Mouse (Mus musculus): ENCODE measurements around the gene Insrr. TPM values are rescaled to one million over a fixed set of nuclear protein-coding genes. Genes with fewer than 3 reads are reported as not detected.

The Insrr gene
- total RNA-seq, 2 experiments from 2014 or later = 0.24 TPM

DNA sequence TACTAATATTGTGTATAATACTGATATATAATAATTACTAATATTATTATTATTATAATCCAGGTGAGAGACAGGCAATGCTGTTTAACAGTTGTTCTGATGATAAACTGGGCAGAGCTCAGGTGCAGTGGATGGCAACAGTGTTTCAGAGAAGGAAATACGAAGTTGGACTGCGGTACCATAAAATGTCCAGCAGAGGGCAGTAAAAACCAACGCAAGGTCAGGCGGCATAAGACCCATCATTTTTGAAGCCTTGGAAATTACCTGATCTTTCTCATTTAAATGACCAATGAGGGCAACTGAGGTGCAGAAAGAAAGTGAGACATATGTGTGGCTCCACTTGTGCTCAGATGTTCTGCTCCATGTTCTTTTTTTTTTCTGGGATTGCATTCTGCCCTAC lies 26.5 kb upstream of the Insrr start:
- peak in 1 of 2 experiments; percentile 71 for DNase-seq
- intact Hi-C loops (cut with DNase I) = loop anchor here (1.0 to 5.0 kb wide), 4 partner anchors 15 to 87 kb away; no protein-coding TSS in a partner anchor

DNA sequence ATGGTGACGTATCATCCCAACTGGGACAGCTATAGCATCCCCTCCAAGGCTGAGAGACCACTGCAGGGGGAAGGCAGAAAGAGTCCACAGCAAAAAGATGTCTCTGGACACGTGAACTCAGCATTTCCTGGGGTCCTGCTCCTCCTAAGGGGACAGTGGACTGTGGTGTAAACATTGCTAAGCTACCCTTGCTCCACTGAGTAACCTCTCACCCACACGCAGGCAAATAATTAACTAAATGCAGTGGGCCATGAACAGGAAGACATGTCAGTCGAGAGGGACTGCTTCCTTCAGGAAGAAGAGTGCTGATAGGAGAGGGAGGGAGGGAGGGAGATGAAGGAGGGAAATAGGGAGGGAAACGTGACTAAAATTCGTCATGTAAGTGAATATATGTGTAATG lies 25.7 kb upstream of the Insrr start:
- no peak for DNase-seq
- intact Hi-C loops (cut with DNase I) = loop anchor here (2.0 to 5.0 kb wide), 3 partner anchors 16 to 86 kb away; no protein-coding TSS in a partner anchor

DNA sequence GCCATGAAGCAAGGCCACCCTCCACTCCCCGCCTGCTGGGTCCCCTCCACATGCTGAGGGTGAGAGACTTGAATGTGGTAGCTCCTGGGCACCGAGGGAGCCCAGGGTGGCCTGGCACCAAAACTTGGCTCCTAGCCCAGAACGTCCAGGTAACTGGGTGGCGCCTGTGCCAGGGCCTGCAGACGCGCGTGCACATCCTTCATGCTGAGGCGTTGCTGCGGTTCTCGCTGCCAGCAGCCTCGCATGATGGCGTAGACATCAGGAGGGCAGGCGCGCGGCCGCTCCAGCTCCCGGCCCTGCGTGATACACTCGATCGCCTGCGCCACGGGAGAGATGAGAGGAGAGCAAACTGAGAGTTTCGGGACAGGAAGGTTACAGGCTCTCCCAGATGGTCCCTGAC lies 18.5 kb upstream of the Insrr start:
- no peak for DNase-seq
- intact Hi-C loops (cut with DNase I) = no loop called here

DNA sequence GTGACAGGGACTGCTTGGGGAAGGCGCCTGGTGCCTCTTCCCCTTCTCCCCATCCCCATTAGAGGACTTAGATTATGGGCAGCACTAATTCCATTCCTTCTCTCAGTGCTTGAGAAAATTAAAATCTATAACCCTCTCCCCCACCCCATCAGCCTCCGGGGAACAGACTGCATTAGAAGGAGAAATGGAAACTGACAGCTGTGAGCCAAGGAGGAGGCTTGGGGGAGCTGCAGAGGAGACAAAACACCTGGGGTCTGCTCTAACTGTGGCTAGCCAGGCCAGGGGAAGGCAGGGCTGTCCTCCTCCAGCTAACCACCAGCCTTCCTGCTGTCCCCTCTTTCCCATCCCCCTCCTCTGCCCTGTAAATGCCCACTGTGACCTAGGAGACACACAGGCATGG lies 17.7 kb upstream of the Insrr start:
- DNase-seq = no peak
- intact Hi-C loops (cut with DNase I) = no loop called here

DNA sequence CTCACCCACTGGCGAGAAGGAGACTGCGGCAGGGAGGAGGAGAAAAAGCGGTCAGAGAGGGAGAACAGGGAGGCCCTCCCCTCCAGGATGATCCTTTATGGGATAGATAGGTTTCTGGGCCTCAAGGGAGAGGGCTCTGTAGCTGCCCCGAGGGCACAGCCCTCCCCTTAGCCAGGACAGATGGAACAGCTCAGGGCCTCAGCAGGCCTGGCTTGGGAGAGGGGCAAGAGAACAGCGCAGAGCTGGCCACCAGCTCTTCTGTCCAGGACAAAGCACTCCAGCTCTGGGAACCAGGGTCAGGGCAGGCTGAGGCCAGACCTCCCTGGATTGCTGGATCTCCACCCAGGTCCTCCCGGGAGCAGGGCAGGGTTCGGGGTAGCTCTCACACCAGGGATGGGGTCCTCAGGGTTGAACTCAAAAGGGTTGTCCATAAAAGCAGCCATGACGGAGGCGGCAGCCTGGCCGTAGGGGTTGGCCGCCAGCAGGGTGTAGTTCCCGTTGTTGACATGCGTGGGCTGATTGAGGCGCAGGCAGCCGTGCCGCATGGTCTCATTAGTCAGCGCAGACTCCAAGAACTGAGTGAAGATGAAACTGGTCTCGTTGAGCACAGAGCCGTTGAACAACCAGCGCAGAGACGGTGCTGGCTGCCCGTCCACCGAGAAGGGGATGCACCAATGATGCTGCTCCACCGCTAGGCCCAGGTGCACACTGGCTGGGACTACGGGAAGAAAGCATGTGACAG lies 13.3 kb upstream of the Insrr start:
- DNase-seq = peak in 1 of 2 experiments; percentile 28
- intact Hi-C loops (cut with DNase I) = no loop called here

DNA sequence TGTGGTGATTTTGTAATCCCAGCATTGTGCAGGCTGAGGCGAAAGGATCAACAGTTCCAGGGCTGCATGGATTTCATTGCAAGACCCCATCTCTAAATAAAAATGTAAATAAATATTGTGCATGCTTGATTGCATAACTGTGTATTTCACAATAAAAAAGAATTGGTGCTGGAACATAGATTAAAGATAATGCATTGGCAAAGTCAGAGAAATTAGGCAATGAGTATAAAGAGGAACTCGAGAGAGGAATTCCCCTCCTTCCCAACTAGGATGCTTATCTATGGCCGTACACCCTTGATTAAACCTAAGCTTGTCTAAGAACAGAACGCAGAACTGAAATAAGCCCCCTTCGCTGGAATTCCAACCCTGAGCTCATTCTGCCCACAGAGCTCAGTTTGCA lies 11.6 kb upstream of the Insrr start:
- intact Hi-C loops (cut with DNase I) = no loop called here
- DNase-seq = no peak

DNA sequence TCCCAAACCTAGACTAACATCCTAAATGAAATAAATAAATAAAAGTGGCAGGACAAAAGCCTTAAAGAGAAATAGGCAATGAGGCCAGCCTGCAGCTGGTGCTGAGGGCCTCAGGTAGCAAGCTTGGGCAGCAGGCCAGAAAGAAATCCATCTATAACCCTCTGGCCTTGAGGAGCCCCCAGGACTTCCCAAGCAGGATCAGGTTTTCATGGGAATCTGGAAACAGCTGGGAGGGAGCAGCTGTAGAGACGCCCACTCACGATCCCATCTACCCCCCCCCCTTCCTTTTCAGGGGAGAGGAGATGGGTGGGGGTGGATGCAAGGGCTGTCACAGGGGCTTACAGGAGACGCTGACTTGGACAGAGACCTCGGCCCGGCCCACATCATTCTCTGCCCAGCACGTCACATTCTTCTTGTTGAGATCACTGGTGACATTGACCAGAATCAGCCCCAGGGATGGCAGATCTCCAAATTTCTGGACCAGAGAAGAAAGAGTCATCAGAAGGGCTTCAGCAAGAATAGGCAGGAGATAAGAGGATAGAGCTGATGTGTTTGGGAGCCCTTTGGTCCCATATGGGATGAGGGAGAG lies 11.0 kb upstream of the Insrr start:
- peak in 1 of 2 experiments; percentile 39 for DNase-seq

DNA sequence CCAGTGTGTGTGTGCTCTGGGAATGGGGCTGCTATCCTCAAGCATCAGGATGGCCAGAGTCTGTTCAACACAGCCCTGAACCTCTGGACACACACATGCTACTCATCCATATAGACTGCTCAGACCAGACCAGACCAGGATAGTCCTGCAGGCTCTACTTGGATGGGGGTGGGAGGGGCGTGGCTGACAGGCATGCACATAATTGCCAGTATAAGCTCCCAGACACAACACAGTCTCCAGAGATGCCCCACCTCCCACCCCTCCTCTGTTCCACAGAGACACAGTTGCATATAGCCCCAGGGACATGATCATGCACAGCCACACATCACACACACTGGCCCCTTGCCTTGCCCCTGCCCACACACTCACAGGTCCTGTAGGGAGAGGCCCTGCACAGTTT lies 7.5 kb upstream of the Insrr start:
- DNase-seq = no peak
- intact Hi-C loops (cut with DNase I) = no loop called here

More for the DNA sequence above, 11.0 kb upstream of the Insrr start:
- intact Hi-C loops (cut with DNase I) = no loop called here

DNA sequence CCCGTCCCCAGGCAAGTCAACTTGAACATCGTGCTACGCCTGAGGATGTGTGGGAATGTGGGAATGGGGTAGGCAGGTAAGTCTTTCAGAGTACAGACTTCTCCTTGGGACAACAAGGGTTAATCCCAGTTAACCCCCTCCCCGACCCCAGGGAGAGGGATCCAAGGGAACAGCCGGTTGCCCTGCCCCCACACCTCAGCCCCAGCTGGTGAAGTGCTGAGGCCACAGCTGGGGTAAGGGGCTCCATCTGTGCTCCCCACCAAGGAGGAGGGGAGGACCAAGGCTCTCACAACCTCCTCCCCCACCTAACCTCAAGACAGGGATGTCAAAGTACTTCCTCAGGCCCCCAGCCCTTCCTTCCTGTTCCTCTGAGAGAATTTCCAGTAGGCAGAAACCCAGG lies 7.0 kb upstream of the Insrr start:
- intact Hi-C loops (cut with DNase I) = loop anchor here (10.0 kb wide), 1 partner anchor 145 kb away; the partner anchor contains the start of genes Isg20l2 and Rrnad1
- no peak for DNase-seq

DNA sequence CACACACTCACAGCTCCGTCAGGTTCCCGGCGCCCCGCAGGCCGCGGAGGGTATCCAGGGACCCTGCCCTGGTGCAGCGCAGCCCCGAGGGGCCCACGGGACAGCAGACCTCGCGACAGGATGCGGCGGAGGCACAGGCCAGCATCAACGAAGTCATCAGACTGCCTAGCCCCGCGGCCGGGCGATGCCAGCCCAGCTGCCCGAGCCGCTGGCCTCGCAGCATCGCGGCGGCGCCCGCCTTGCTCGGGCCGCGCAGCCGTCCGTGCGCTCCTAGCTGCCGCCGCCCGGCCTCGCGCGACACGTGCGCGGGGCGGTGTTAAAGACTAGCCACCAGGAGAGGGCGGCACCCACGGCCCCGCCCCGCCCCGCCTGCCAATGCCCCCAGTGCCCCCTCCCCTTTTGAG lies 1.8 kb upstream of the Insrr start, which contains the start of gene Ntrk1:
Gene Ntrk1, minus strand, starts transcription at position 241 of the 404 bp plus-strand sequence.
- intact Hi-C loops (cut with DNase I) = loop anchor here (1.0 to 10.0 kb wide), 4 partner anchors 21 to 140 kb away; partner anchors contain the start of genes Isg20l2 and Rrnad1
- no peak for DNase-seq

DNA sequence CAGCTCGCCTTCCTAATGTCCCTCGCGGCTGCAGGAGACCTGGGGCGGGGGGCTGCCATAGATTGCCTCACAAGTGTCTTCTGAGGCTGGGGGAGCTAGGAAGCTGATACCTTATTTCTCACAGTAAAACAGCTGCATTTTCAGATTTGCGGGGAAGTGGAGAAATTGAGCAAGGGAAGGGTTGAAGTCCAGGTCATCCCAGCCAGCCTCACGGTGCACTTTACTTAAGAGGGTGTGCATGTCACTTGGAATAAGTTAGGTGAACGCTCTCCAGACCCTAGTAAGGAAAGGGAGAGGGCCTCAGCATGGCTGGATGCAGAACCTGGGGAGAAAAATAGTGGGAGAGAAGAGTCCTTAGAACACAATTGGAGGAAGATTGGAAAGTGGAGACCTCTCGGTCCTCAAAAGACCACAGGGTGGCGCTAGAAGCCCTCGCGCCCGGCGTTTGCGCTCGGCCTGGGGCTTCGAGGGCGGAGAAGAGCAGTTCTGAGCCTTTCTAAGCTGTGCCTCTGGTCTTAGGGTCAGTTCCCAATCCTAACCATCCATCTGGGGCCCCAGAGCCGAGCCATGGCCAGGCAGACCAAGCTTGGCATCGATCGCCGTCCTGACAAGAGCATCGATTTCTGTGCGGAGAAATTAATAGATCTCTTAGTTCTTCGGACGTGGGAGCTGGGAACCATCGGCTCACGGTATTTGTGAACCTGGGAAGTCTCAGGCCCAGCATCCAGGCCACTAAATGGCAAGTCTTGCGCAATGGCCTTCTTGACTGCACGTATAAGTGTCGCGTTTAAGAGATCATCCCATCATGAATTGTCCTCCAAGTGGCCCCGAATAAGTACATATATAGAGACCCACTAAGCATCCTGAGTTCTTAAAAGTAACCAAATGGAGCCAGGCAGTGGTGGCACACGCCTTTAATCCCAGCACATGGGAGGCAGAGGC lies 1.1 kb upstream of the Insrr start:
- DNase-seq = peak; percentile 72 to 86
- intact Hi-C loops (cut with DNase I) = loop anchor here (1.0 to 10.0 kb wide), 4 partner anchors 21 to 139 kb away; partner anchors contain the start of genes Isg20l2 and Rrnad1

DNA sequence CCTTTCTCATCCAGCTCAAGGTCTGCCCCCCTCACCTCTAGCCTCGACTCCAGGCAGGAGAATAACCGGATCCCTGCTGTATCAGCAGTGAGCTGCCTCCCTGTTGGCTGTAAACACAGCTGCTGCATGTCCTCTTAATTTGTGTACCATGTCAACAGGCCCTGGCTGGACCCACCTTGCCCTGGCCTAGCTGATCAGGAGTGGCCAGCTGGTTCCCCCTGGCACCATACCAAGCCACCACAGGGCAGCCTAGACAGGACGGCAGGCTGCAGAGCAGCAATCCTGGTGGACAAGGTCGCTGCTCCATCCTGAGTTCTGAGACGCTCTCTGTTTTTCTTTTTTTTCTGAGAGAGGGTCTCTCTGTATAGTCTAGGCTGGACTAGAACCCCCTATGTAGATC lies 4.9 kb downstream of the Insrr start:
- DNase-seq = no peak
- intact Hi-C loops (cut with DNase I) = no loop called here

DNA sequence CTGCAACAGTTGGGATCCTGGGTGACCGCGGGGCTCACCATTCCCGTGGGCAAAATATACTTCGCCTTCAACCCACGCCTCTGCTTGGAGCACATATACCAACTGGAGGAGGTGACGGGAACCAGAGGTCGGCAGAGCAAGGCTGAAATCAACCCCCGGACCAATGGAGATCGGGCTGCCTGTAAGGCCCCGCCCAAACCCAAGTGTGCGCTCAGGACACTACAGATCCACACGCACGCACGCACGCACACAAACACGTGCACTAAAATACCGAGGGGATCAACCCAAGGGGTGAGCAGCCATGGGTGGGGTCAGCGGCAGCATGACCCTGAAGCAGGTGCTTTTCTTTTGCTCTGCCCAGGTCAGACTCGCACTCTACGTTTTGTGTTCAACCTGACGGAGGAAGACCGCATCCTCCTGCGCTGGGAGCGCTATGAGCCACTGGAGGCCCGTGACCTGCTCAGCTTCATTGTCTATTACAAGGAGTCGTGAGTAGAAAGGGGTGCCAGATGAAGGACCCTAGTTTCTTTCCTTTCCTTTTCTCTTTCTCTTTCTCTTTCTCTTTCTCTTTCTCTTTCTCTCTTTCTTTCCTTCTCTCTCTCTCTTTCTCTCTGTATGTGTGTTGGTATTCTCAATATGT lies 7.4 kb downstream of the Insrr start:
- intact Hi-C loops (cut with DNase I) = no loop called here
- no peak for DNase-seq

DNA sequence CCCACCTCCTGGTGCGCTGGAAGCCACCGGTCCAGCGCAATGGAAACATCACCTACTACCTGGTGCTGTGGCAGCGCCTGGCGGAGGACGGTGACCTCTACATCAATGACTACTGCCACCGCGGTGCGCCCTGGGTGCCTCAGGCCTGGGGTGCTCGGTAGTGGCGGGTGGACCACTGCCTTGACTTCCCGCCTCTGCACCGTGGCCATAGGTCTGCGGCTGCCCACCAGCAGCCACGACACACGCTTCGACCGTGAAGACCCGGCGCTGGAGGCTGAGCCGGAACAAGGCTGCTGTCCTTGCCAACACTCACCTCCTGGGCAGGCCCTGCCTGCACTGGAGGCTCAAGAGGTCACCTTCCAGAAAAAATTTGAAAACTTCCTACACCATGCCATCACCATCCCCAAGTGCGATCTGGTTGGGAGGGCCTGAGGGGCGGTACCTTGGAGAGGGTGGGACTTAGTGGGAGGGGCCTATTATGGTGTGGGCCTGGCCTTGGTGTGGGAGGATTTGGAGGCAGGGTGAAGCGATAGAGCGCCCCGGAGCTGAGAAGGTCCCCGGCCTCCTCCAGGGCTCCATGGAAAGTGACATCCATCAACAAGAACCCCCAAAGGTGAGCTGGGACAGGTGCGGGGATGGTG lies 12.7 kb downstream of the Insrr start:
- no peak for DNase-seq
- intact Hi-C loops (cut with DNase I) = no loop called here

DNA sequence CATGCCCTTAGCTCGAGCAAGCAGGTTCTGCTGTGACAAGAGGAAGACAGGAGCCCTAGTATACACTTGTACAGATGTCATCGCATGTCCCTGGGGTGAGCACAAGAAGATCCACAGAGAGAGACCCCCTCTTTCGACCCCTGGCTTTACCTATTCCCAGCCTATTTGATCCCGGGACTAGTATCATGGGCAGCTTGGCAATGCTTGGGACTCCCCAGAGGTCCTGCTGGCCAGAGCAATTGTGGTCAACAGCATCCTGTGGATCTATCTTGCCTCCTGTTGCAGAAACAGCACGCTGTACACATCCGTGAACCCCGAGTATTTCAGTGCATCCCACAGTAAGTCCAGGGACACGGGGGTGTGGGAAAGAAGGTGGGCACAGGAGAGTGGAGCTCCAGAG lies 14.5 kb downstream of the Insrr start:
- intact Hi-C loops (cut with DNase I) = no loop called here

DNA sequence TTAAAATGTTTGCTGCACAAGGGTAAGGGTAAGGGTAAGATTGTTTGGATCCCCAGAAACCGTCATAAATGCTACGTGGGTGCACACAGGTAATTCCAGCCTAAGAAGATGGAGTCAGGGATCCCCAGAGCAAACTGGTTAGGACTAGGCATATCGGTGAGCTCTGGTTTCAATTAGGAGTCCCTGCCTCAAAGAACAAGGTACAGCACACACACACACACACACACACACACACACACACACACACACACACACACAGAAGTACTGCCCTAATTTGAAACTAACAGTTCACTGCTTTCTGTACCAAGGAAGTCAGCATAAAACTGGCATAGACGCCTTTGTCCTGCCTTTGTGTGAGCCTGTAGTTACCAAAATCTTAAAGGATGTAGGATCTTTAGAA lies 15.7 kb downstream of the Insrr start:
- intact Hi-C loops (cut with DNase I) = no loop called here
- DNase-seq = no peak

More for the DNA sequence above, 14.5 kb downstream of the Insrr start:
- no peak for DNase-seq

DNA sequence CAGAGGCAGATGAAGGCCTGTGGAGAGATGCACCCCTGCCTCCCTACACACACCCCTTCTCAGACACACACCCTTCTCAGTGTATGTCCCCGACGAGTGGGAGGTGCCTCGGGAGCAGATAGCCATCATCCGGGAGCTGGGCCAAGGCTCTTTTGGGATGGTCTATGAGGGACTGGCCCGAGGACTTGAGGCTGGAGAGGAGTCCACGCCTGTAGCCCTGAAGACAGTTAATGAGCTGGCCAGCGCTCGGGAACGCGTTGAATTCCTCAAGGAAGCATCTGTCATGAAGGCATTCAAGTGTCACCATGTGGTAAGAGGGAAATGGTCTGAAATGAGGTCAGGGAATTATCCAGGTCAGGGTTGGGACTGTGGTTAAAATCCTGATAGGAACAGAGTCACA lies 16.1 kb downstream of the Insrr start:
- peak; percentile 22 to 38 for DNase-seq
- intact Hi-C loops (cut with DNase I) = no loop called here

DNA sequence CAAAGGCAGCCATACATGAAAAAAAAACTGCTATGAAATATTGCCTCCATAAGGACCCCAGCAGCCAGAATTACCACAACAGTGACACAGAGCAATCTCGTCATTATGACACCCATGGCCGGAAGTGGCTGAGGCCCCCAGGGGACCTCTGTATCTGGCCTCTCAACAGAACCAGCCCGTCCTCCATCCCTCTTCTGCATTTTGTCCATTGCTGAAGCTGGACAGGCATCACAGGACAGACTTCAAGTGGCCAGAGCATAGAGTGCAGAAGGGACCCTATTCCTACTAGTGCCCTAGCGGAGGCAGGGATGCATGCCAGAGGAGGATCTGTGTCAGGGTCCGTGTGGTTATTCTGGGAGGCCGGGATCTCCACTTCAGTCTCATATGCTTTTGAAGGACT lies 19.4 kb downstream of the Insrr start:
- DNase-seq = no peak
- intact Hi-C loops (cut with DNase I) = loop anchor here (1.0 to 5.0 kb wide), 3 partner anchors 21 to 59 kb away; partner anchors contain the start of gene Ntrk1

DNA sequence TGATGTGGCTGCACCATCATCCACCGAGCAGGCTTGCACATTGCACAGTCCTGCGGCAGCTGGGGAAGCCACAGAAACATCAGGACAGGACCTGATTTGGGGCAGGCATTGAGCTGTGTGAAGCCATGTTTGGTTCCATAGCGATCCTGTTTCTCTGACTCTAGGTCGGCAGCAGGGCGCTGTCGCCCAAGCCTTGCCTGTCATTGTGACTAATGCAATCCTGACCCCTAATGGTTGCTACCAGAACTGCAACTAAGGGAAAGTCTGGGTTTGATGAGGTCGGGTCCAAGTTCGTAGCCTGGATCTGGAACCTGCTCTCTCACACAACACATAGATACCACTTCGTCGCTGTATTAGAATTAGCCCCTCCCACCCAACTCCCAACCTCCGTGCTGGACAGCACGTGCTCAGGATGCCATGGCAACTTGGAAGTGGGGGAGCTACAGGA lies 19.9 kb downstream of the Insrr start:
- peak; percentile 72 to 88 for DNase-seq
- intact Hi-C loops (cut with DNase I) = loop anchor here (1.0 to 5.0 kb wide), 3 partner anchors 21 to 59 kb away; partner anchors contain the start of gene Ntrk1
